Mouse (Mus musculus) intestine, embryonic 16.5 days (tissue): ENCODE data around the gene Farsb. TPM values are rescaled to one million over a fixed set of nuclear protein-coding genes. Genes with fewer than 3 reads are reported as not detected.

Experiments used
- polyA plus RNA-seq: library from polyadenylated mRNA; unstranded; fragments of >200 nt; fragmentation: Nextera tagmentation; extraction: Ambion mirVana; gene quantifications from 2 replicates; pipeline ENCODE4 v1.2.1, GENCODE M21; 2015

Gene Farsb
- polyA plus RNA-seq, 1 experiment from 2014 or later = 182 TPM

Other genes with a start within 250 kb of the Farsb start
- gene Sgpp2, start 178.6 kb downstream of the Farsb start, polyA plus RNA-seq = 46.4 and 48.0 TPM in 2 replicates
- gene Mogat1, start 22.1 kb upstream of the Farsb start, polyA plus RNA-seq = not detected in 2 replicates
- gene BC035947, start 23.3 kb upstream of the Farsb start, polyA plus RNA-seq = 0.55 and 1.3 TPM in 2 replicates
- gene Acsl3, start 168.9 kb upstream of the Farsb start, polyA plus RNA-seq = 93.5 and 111 TPM in 2 replicates
- 3.5 and 3.7 TPM in 2 replicates for gene Utp14b, start 169.1 kb upstream of the Farsb start, polyA plus RNA-seq